Mouse (Mus musculus) c-Kit-positive CD71-positive TER-119-negative erythroid progenitor cells, embryonic 14.5 days (primary cell): ENCODE data around the gene Cdyl2.

Source experiments
- DNase-seq: peaks from one replicate; pipeline ENCODE4 v3.0.0-alpha.2; 2013; ENCODE audit warnings: low read depth

The Cdyl2 gene

DNA sequence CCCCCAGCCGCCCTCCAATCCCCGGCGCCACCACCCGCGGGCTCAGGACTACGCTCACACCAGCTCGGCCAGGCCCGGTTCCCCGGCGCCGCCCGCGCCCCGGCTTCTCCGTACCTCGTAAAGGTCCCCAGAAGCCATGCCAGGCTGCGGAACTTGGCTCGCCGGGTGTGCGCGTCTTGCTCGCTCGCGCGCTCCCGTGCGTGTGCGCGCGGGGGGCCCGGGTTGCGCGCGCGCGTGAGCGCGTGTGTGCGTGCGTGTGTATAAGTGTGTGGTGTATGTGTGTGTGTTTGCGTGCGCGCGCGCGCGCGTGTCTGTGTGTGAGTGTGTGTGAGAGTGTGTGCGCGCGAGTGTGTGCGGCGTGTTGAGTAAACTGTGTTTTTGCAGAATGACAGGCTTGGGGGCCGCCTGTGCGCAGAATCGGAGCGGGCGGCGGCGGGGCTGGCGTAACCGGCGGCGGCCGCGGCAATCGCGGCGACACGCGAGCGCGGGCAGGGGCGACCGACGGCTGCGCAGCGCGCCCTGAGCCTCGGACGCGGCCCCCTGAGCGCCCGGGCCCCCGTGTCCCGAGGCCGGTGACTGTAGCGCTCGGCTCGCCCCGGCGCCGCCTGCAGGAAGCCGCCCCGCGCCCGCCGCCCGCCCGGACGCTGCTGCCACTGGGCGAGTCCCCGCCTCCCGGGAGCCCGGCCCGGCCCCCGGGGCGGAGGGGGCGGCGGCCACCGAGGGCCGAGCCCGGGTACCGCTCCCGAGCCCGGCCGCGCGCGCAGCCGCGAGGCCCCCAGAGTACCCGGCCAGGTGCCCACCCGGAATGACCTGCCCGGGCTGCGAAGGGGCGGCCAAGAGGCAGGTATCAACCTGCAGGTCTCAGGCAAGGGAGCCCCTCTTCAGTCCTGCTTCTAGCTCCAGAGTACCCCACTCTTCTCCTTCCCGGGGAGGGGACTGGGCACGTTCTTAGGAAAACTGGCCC, at the start of gene Cdyl2:
Gene Cdyl2 (minus strand): TSS at position 308 of the 964 bp plus-strand sequence.
- peak; percentile 40 for DNase-seq

DNA sequence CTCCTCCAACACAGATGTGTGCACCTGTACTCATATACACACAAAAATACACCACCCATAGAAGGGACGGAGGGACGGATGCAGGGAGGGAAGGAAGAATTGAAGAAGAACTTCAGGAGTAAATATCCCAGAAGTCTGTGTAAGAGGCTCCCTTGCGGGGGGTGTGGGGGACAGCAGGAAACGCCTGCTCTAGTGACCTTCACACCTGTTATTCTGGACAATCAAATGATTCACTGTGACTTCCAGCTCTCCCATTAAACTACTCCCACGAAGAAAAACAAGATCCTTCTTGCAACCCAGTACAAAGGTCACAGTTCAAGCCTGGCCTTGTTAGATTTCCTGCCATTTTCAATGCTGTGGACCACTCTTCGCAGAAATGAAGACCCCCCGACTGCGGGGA, 47.8 kb upstream of the Cdyl2 start:
- no peak for DNase-seq

DNA sequence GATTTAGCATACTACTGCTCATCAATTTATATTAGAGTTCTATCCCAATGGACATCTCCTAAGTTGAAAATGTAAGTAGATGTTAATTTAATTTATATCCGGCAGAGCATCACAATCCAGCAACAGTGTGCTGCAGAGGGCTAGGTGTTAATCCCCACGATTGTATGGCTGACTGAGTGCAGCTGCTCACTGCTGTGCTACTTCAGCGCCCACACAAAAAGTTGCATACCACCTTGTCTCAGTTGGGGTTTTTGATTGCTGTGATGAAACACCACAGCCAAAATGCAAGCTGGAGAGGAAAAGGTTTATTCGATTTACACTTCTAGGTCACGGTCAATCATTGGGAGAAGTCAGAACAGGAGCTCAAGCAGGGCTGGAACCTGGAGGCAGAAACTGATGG, 41.4 kb upstream of the Cdyl2 start:
- no peak for DNase-seq

DNA sequence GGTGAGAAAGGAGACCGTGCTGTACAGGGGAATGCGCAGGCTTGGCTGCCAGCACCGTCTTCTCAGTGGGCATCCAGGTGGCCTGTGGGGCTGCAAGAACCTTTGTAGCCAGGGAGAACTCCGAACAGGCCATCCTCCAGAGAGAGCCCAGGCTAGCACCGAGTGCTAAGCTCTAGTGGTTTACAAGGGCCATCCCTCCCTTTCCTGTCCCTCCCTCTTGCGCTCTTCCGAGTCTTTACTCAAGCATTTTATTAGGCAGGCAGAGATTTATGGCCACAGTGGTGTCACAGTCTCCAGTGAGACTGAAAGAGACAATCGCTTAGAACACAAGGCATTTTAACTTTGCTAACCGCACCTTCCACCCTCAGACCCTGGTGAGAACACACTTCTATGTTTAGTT, 39.9 kb upstream of the Cdyl2 start:
- DNase-seq = no peak

DNA sequence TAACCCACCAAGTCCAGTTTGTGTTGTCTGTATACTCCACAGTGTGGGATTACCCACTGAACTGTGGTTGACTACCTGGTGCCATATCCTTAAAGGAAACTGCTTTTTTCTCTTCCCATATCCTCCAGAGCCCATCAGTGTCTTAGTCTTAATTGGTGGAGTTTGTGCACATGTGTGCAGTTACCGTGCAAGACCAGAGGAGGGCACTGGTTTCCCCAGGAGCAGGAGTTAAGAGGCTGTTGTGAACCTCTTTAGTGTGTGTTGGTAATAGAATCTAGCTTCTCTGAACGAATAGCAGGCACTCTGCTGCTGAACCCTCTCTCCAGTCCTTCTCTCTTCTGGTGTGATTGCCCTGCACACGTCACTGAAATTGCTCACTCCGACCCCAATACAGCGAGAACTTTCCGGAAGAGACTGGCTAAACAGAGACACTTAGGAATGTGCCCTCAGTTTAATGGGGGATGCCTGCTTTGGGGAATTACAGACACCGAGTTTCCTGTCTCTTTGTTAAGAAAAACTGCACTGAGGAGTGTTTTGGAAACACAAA, 39.1 kb upstream of the Cdyl2 start:
- no peak for DNase-seq

DNA sequence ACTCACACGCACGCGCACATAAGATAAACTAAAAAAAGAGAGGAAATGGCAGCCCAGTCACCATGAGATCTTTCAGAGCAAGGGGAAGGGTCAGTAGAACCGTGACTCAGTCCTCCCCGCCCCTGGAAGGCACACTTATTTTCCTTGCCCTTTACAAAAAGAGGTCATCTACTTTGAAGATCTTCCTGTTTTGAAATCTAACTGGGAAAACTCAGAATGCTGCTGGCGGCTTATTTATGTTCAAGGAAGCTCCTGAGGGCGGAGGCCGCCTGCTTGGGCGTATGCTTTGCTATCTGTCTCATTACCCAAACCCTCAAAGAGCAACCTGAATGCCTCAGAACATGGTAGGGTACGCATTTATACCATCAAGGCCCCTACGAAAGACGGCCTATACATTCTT, 38.0 kb upstream of the Cdyl2 start:
- DNase-seq = no peak

DNA sequence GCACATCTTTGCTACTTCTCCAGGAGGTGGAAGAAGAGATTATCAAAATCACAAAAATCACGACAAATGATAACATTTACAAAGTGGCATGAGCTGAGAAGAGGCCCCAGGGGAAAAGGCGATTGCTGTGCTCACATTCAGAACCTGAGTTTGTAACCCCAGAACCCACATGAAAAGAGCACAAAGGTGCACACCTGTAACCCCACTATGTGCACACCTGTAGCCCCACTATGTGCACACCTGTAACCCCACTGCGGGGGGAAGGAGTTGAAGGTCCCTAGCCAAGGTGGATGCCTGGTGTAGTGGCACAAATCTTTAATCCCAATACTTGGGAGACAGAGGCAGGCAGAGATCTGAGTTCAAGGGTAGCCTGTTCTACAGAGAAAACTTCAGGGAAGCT, 23.4 kb upstream of the Cdyl2 start:
- no peak for DNase-seq

DNA sequence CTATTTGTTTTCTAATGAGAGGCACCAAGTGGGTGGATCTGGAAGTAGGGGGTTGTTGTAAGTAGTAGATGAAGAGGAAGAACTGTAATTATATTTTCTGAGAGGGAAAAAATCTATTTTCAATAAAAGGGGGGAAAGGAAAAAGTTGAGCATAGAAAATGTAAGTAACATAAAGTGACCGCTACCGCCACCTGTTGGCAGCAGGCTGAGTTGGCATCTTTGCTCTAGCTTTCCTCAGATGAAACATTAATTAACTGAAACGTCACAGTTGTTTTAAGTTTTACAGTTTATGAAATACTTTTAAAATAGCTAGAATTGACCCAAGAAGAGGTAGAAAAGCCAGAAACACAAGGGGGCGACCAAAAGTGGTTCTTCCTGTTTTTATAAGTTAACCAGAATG, 22.8 kb upstream of the Cdyl2 start:
- DNase-seq = no peak

DNA sequence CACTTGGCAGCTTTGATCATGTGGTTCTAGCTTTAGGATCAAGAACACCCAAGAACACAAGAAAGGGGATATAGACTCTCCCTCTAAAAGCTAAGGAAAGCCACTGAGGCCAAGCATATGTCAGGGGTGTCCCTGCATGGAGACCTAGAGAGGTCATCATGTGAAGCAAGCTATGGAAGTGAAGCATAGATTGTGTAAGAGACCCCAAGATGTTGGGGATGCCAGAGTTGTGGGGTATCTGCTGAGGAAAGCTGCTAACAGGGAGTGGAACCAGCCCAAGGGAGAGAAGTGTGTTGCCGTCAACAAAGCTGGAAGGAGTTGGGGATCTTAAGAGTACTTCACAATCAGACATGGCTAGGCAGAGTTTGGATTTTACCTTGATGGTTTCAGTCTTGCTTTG, 7.9 kb upstream of the Cdyl2 start:
- DNase-seq = no peak

DNA sequence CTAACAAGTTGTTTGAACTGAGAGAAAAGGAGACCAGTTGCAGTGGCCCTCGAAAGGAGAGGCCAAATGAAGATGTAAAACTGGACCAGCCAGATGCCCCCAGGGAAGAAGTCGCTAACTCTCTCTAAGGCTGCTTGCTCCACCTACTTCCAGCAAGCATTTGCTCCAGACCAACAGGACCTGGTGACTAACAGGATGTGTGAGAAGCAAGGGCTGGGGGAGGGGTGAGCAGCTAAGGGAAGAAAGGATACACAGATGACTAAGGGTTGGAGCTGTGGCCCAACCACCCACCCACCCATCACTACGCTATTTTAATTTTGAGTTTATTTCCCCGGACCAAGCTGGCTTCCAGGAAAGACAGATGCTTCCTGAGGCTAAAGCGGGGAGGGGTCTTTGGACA, 2.5 kb upstream of the Cdyl2 start:
- DNase-seq = no peak

DNA sequence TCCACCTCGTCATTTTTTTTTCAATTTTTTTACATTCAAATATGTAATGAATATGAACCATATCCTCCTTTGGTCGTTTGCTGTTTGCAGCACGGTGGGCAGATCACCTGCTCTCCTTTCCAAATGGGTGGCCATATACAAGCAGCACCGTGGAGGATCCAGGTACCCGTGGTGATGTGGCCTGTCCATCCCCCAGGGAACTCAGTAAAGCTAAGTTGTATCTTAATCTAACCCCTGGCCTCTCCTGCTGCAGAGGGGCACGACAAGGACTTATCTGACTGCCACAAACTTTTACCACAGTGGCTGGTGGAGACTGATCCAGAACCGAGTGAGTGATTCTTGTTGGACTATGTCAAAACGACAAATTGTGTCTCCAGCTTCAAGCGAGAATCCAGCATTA, 1.4 kb upstream of the Cdyl2 start:
- no peak for DNase-seq

DNA sequence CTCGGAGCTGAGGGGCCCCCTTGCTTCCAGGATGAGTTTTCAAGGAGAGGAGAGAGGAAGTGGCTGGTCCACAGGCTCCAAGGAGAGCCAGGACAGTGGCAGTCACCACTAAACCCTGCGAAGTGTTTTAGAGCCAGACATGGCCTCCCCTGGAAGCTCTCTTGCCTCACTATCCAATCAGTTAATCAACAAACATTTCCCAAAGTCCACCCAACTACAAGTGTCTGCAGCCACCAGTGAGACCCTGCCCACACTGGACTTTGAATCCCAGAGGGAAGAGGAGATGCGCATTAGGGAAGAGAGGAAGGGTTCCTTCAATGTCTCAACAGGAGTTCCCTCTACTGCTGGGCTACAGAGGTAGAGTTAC, 840 bp upstream of the Cdyl2 start:
- DNase-seq = no peak

DNA sequence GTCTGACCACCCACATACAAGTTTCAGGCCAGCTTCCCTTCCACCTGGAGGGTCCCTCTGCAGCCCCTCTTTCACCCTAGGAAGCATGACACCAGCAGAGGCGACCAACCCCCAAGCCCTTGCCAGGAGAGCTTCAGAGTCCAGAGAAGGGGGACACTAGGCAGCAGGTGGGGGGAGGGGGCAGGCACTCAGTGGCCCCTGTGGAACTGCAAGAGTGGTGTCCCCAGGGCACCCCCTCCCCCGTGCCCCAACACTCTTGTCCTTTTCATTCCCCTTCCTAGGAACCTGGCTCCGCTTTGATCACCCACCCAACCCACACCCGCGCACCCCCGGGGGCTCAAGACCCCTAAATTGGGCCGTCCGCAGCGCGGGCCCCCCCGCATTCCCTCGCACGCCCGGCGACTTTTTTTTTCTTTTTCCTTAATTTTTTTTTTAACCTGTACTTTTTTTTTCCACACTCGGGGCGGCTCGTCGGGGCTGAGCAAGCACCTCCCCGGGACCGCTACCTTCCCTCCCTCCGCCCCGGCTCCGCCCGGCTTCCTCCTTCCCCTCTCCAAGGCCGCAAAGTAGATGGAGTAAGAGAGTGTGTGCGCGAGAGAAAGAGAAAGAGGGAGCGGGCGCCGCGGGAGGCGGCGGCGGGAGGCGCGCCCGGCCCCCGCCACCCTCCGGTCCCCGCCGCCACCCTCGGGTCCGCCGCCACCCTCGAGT, 661 bp downstream of the Cdyl2 start:
- DNase-seq = no peak

DNA sequence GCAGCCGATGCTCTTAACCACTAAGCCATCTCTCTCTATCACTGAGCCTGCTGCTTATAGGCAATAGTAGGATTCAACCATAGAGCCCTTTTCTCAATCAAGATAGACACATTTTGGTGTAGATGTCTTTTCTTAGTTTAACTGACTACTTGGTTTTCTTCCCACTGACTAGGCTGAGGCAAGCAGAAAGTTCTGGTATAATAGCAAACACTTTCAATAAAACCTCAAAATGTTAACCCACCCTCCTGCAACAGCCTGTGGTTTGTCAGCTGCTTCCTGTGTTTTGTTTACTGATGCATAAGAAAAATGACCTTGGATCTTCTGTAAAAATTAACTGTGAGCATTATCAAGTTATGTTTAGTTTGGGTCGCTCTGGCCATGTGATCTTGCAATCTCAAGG, 11.3 kb downstream of the Cdyl2 start:
- DNase-seq = no peak

DNA sequence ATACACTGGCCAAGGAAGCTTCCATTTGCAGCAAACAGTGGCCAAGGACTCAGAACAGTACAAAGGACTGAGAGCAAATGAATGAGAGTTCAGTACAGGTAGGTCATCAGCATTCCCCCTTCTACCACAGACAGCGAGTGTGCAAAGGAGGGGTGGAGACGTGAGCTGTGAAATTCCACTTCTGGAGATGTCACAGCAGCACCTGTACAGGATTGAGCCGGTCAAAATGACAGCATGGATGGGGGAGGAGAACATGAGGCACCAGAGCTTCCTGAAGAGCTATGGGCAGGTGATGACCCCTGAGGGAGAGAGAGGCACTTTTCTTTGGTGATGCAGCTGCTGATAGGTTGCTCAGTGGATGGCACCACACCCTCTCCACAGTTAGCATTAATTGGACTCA, 25.3 kb downstream of the Cdyl2 start:
- no peak for DNase-seq

DNA sequence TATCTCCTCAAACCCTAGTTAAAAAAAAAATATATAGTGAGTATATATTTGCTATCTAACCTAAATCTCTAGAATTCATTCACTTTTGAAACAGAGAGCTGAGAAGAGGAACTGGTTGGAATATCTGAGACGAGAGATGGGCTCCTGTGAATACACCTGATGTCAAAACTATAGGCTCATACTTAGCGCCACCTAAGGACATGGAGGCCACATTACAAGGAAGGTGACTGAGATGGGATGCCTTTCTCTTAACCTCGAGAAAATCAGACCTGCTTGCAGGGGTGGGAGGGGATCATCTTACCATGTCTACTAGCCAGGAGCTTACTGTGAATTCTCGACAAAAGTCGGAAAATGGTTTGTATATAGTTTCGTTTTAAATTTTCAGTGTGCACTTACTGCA, 30.3 kb downstream of the Cdyl2 start:
- DNase-seq = no peak

DNA sequence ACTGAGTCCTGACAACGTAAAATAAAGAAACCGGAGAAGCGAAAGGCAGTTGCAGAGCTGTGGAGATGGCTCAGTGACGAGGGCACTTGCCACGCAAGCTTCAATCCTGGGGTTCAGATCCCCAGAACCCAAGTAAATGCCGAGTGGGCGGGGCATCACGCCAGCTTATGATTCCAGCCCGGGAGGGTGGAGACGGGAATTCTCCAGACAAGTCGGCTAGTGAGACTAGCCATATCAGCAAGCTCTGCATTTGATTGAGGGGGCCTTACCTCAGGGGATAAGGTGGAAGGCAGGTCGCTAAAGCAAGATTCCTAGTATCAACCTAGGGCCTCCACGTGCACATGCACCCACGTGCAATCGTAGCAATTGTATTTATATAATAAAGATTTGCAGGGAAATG, 39.9 kb downstream of the Cdyl2 start:
- DNase-seq = no peak

DNA sequence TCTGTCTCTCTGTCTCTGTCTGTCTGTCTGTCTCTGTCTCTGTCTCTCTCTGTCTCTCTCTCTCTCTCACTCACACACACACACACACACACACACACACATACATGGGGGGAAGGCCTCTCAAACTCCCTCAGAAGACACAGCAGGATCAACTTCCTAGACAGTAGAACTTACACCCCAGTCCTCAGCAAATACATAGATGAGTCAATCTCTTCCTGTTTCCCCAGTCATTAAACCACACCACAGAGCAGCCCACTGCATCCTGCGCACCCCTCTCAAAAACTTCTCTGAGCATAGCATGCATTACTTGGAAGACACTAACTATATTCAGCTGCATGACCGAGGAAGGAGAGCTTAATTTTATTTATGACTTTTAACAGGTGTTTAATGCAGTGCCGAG, 43.0 kb downstream of the Cdyl2 start:
- DNase-seq = no peak

DNA sequence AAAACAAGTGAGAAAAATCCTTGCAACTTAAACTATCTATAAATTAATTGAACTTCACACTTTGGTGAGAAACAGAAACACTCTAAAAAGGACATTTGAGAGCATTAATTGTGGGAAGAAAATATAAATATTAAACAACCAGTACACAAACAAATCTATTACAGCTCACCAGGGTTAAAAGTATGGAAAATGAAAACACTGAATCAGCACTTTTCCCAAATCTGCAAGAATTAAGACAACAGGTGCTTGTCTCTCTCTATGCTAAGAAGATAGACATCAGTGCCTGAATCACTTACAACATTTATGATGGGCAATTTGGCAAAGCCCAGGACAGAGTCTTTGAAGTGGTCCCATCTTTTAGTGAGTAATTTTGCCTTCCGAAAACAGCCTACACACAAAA, 56.6 kb downstream of the Cdyl2 start:
- DNase-seq = no peak

DNA sequence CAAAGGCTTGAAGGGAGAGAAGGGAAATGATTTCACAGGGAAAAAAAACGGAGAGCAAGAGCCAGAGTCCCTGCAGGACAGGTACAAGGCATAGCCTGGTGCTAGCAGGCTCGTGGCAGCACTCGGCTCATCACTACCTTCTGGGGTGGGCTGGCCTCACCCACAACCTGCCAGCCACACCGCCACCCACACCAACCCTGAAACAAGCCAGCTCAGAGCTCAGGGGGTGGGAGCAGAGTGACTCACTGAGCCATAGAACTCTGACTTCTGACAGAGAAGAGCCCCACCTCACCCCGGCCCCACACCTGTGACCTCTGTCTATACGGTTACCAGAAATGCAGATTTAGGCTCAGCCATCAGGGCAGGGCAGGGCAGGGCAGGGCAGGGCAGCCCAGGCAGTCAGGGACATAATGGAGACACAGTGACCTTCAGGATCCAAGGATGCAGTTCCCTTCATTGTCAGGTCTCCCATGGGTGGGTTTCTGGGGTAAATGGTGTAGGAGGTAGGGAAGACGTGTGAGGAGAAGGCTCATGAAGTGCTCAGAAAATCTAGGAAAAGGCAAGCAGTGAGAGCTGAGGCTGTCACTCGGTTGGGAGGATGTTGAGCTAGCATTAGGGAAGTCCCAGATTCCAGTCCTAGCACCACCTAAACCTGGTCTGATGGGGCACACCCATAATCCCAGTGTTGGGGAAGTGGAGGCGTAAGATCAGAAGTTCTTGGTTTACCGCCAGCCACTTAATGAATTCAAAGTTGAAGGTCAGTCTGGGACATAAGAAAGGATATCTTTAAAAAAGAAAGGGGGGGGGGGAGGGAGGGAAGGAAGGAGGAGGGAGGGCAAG, 58.6 kb downstream of the Cdyl2 start:
- DNase-seq = no peak

DNA sequence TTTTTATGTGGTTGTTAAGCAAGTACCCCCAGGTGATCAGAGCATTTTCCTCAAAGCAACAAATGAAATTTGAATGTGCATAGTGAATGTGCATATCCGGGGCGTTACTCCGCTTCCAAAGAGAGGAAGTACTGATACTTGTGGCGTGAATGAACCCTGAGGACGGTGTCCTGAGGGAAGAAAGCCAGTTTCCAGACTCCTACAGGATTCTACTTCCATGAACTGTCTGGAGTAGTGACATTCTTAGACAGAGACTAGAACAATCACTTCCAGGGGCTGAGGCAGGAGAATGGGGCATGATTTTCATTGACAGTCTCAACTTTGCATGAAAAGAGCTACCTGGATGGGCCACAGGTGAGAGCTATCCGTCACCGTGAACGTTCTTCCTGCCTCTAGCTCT, 59.3 kb downstream of the Cdyl2 start:
- DNase-seq = no peak

DNA sequence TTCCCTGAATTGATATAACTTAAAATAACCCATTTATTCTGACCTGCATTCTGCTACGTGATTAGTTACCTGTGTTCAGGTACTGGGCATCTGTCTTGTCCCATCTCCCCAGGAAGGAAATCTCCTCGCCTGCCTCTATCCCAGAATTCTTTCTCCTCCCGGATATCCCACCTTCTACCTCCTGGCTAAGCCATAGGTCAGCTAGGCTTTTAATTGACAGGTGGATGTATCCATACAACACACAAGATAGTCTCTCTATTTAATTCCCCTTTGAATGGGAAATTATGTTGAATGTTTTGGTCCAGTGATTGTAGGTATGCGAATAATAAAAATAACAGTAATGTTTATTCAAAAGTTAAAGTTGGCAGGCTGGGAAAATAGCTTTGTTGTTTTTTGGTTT, 59.7 kb downstream of the Cdyl2 start:
- DNase-seq = no peak
